In the genomic region with DNA sequence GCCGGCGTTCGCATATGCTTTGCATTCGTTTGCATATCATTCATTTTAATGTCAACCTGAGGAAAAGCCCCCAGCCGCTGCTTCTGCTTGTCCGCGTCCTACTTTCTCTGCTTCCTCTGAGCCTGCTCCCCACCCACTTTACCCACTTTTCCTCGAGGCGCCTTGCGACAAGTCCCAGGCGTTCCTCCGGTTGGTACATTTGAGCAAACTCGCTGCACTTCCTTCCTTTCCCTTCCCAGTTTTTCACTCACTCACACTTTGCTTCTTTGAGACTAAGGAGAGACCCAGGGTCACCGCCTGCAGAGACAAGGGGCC, we compare ENCODE assay signal across 9 mouse cellular contexts. TPM values are rescaled to one million over a fixed set of nuclear protein-coding genes. Genes with fewer than 3 reads are reported as not detected.
DNase-seq lines count a peak whose midpoint lies in the region; ATAC-seq and TF ChIP-seq lines count a peak whose summit lies in the region.
"Had no signal": no experiment of that assay in that cellular context is flagged by ENCODE, and none has a peak within 500 bp of the region (broad histone marks: within the 10 kb centered on the region; RNA-seq: fewer than 3 reads in every experiment).

No protein-coding gene starts in this region.

- H3K9ac ChIP-seq in ES-E14 (ENCODE audit: insufficient read depth, low read depth, low read length, poor library complexity, severe bottlenecking): peak overlapping the region; percentile 57
- no peak overlapping the region for H3K9ac ChIP-seq in heart, postnatal 0 days (replicated peaks; ENCODE audit: low read depth, low read length)
- peak overlapping the region; percentile 65; the same call in 1 of the 2 replicates for H3K9ac ChIP-seq in lung, postnatal 0 days (replicated peaks; ENCODE audit: low read depth)

- intact Hi-C loops in left cerebral cortex, postnatal 4 days (cut with DNase I): loop anchor here (10.0 kb wide), 1 partner anchor 146 kb away; no protein-coding TSS in a partner anchor

- H3K36me3 ChIP-seq in heart, embryonic 10.5 days: peaks cover 3% of the 10 kb centered on the region; the same call in 1 of the 2 replicates
- H3K36me3 ChIP-seq in ES-E14 (ENCODE audit: control insufficient read depth, insufficient read depth, low read length, poor library complexity, severe bottlenecking): no peaks in the 10 kb centered on the region
- H3K36me3 ChIP-seq in heart, postnatal 0 days (replicated peaks; ENCODE audit: control insufficient read depth, insufficient read depth, low read length): no peaks in the 10 kb centered on the region
- H3K36me3 ChIP-seq in lung, postnatal 0 days (ENCODE audit: insufficient read depth, low read length): no peaks in the 10 kb centered on the region

- in situ Hi-C loops in ES-E14 (cut with MboI; ENCODE audit: low sequenced_read_pairs in 2 of 2, unreplicated experiment in 2 of 2): no loop called here

- H3K27me3 ChIP-seq in heart, embryonic 10.5 days (ENCODE audit: insufficient read depth, poor library complexity, severe bottlenecking): peaks cover 86% of the 10 kb centered on the region
- peaks cover 58% of the 10 kb centered on the region for H3K27me3 ChIP-seq in heart, postnatal 0 days (ENCODE audit: control insufficient read depth, insufficient read depth, low read length)
- peaks cover 22% of the 10 kb centered on the region; the same call in 1 of the 2 replicates for H3K27me3 ChIP-seq in lung, postnatal 0 days (replicated peaks; ENCODE audit: insufficient read depth, low read length)

- H3K27ac ChIP-seq in heart, embryonic 10.5 days: peak overlapping the region; percentile 87; the same call in 1 of the 2 replicates
- no peak overlapping the region for H3K27ac ChIP-seq in ES-E14 (ENCODE audit: insufficient read depth, low read depth, low read length, poor library complexity, severe bottlenecking)
- no peak overlapping the region for H3K27ac ChIP-seq in heart, postnatal 0 days (ENCODE audit: low read depth)
- H3K27ac ChIP-seq in lung, postnatal 0 days (ENCODE audit: low read length): peak overlapping the region; percentile 94

- H3K4me3 ChIP-seq in heart, embryonic 10.5 days: peak overlapping the region; percentile 87
- H3K4me3 ChIP-seq in ES-E14 (ENCODE audit: insufficient read depth in 1 of 2, low read depth in 1 of 2, low read length in 2 of 2, poor library complexity in 1 of 2, severe bottlenecking in 1 of 2): peak overlapping the region; percentile 71 to 77
- peak overlapping the region; percentile 58 for H3K4me3 ChIP-seq in heart, postnatal 0 days (ENCODE audit: low read depth, low read length)
- H3K4me3 ChIP-seq in lung, postnatal 0 days (ENCODE audit: low read depth, low read length): peak overlapping the region; percentile 81

- H3K9me3 ChIP-seq in heart, embryonic 10.5 days: no peaks in the 10 kb centered on the region
- no peaks in the 10 kb centered on the region for H3K9me3 ChIP-seq in ES-E14 (ENCODE audit: control insufficient read depth, insufficient read depth, low read depth, low read length)
- no peaks in the 10 kb centered on the region for H3K9me3 ChIP-seq in heart, postnatal 0 days (replicated peaks; ENCODE audit: control insufficient read depth, low read length)
- H3K9me3 ChIP-seq in lung, postnatal 0 days (ENCODE audit: low read length): no peaks in the 10 kb centered on the region

- no peak for DNase-seq in heart, embryonic 10.5 days (ENCODE audit: low spot score)
- no peak for DNase-seq in heart, adult 8-10 months (ENCODE audit: low spot score)
- DNase-seq in ES-E14 (ENCODE audit: low read depth, low spot score): no peak
- no peak for DNase-seq in heart, postnatal 0 days (ENCODE audit: low spot score)
- DNase-seq in lung, postnatal 0 days (ENCODE audit: low spot score): peak; percentile 74
- DNase-seq in frontal cortex, postnatal 25 days (ENCODE audit: low spot score in 2 of 2): no peak
- DNase-seq in layer of hippocampus, adult 8-10 months (ENCODE audit: low spot score in 2 of 2): no peak
- DNase-seq in left cerebral cortex, postnatal 4 days: no peak

- no peak for TF ChIP-seq CTCF in heart, postnatal 0 days (IDR thresholded peaks at IDR 0.05; ENCODE audit: low read depth)
- no peak for TF ChIP-seq CTCF in lung, postnatal 0 days (IDR thresholded peaks at IDR 0.05)

- 2% methylated on average over 14 of the region's 14 CpGs for WGBS in heart, embryonic 10.5 days
- 4% methylated on average over 13 of the region's 14 CpGs for WGBS in heart, postnatal 0 days
- 4% methylated on average over 14 of the region's 14 CpGs for WGBS in lung, postnatal 0 days

- H3K4me2 ChIP-seq in heart, postnatal 0 days (ENCODE audit: low read depth, low read length): peak overlapping the region; percentile 86
- peak overlapping the region; percentile 97 for H3K4me2 ChIP-seq in lung, postnatal 0 days (replicated peaks; ENCODE audit: low read depth, low read length)

- no peak for ATAC-seq in heart, postnatal 0 days (ENCODE audit: insufficient read depth, low read depth)
- ATAC-seq in lung, postnatal 0 days: peak; percentile 18

- H3K4me1 ChIP-seq in heart, embryonic 10.5 days: peaks cover 61% of the 10 kb centered on the region
- H3K4me1 ChIP-seq in ES-E14 (ENCODE audit: control insufficient read depth in 2 of 2, insufficient read depth in 2 of 2, low read length in 2 of 2, poor library complexity in 1 of 2): peaks cover 0 to 3% of the 10 kb centered on the region in 2 experiments; a peak in 2 of 4 replicates
- 0 out of 2 replicates have a peak, but pooled peaks cover 6% of the 10 kb centered on the region for H3K4me1 ChIP-seq in heart, postnatal 0 days (ENCODE audit: control insufficient read depth, insufficient read depth)
- 0 out of 2 replicates have a peak, but pooled peaks cover 3% of the 10 kb centered on the region for H3K4me1 ChIP-seq in lung, postnatal 0 days (ENCODE audit: insufficient read depth, low read depth, low read length)

- no peak for TF ChIP-seq EP300 in heart, postnatal 0 days (IDR thresholded peaks at IDR 0.05; ENCODE audit: low read depth)
- TF ChIP-seq EP300 in lung, postnatal 0 days (IDR thresholded peaks at IDR 0.05): 0 out of 2 replicates have a peak, but pooled peaks have one; percentile 21

TF ChIP-seq in ES-E14, 5 proteins besides CTCF, POLR2A, EP300 and RAD21:
- TF ChIP-seq ZNF384 (IDR thresholded peaks at IDR 0.05; ENCODE audit: low read depth, low read length): no peak
- no peak for TF ChIP-seq HCFC1 (IDR thresholded peaks at IDR 0.05; ENCODE audit: borderline replicate concordance, insufficient read depth, low read length)
- TF ChIP-seq CHD2 (IDR thresholded peaks at IDR 0.05; ENCODE audit: low read depth, low read length): no peak
- no peak for TF ChIP-seq MAFK (IDR thresholded peaks at IDR 0.05; ENCODE audit: insufficient read depth, low read depth, low read length)
- TF ChIP-seq ZC3H11A (IDR thresholded peaks at IDR 0.05; ENCODE audit: borderline replicate concordance, low read depth, low read length): no peak

RNA-seq across cellular contexts. Expression of gene Cbfa2t3, which starts 20.1 kb away (rescaled TPM):
- 3.8 and 5.5 TPM in 2 replicates for polyA plus RNA-seq in heart, embryonic 10.5 days (2016; fragmentation: Nextera tagmentation; extraction: Ambion mirVana)
- total RNA-seq in heart, adult 8-10 months (2022): 10 to 100 TPM; 15.1 to 22.1 (median 18.2) TPM
- 0.26 and 0.36 TPM in 2 replicates for total RNA-seq in ES-E14 (2012; rRNA removed)
- 1.1 and 3.6 TPM in 2 replicates for total RNA-seq in heart, postnatal 0 days (2014; rRNA removed; ENCODE audit: low replicate concordance)
- 4.3 and 4.4 TPM in 2 replicates for polyA plus RNA-seq in heart, postnatal 0 days (2015; fragmentation: Nextera tagmentation; extraction: Ambion mirVana)
- 15.0 and 17.0 TPM in 2 replicates for polyA plus RNA-seq in lung, postnatal 0 days (2015; fragmentation: Nextera tagmentation; extraction: Ambion mirVana)
- 10 to 100 TPM; 30.0 to 39.0 (median 37.0) TPM for total RNA-seq in layer of hippocampus, adult 8-10 months (2022)
- total RNA-seq in left cerebral cortex, postnatal 4 days (2021): 10 to 100 TPM; 20.7 to 20.8 TPM

RNA-seq across cellular contexts. Expression of gene Pabpn1l, which starts 56.3 kb away (rescaled TPM):
- polyA plus RNA-seq in heart, embryonic 10.5 days (2016; fragmentation: Nextera tagmentation; extraction: Ambion mirVana): 0.19 TPM in 1 of 2 replicates, not detected in the other
- under 1 TPM in 2 of 4 experiments, not detected in 2; 0.24 to 0.57 TPM for total RNA-seq in heart, adult 8-10 months (2022)
- total RNA-seq in ES-E14 (2012; rRNA removed): not detected in 2 replicates
- not detected in 2 replicates for total RNA-seq in heart, postnatal 0 days (2014; rRNA removed; ENCODE audit: low replicate concordance)
- polyA plus RNA-seq in heart, postnatal 0 days (2015; fragmentation: Nextera tagmentation; extraction: Ambion mirVana): not detected in 2 replicates
- 0.12 TPM in 1 of 2 replicates, not detected in the other for polyA plus RNA-seq in lung, postnatal 0 days (2015; fragmentation: Nextera tagmentation; extraction: Ambion mirVana)
- not detected for total RNA-seq in layer of hippocampus, adult 8-10 months (2022)
- not detected for total RNA-seq in left cerebral cortex, postnatal 4 days (2021)
- total RNA-seq: left cerebral cortex, adult 8-10 months had no signal

Comparison
In these comparisons a context has a peak if more than half of its experiments do, and no peak if none do; other contexts are left out.
1. H3K27ac ChIP-seq: peak in heart, embryonic 10.5 days (single experiment) and lung, postnatal 0 days (single experiment); none in ES-E14 (single experiment) and heart, postnatal 0 days (single experiment).
2. Peak in every context shown above with its lines, with median percentiles within 50 percentile points of each other: H3K4me3 ChIP-seq.